Mouse (Mus musculus) heart, embryonic 11.5 days (tissue): Measurements from ENCODE around the gene Cnnm3. TPM values are rescaled to one million over a fixed set of nuclear protein-coding genes. Genes with fewer than 3 reads are reported as not detected.

ENCODE experiments used
- ATAC-seq: fragments of 200-750 bp; cut with Nextera tagmentation; replicated peaks from 2 replicates; pipeline ENCODE4 v1.8.0; 2017; ENCODE audit warnings: moderate library complexity; ENCODE audit not compliant: insufficient number of reproducible peaks, low FRiP score, low TSS enrichment
- H3K27ac ChIP-seq: fragments of 300-500 bp; sonication (generic); 2 replicates; pipeline ENCODE4 v1.5.1; 2014; ENCODE audit warnings: mild to moderate bottlenecking, low read depth, low read length
- H3K27me3 ChIP-seq: fragments of 300-500 bp; sonication (generic); 2 replicates; pipeline ENCODE4 v1.6.1; 2014; ENCODE audit warnings: mild to moderate bottlenecking, low read length, mixed read lengths; ENCODE audit not compliant: control insufficient read depth, insufficient read depth
- H3K36me3 ChIP-seq: fragments of 300-500 bp; sonication (generic); 2 replicates; pipeline ENCODE4 v1.6.1; 2014; ENCODE audit warnings: mild to moderate bottlenecking, low read length, moderate library complexity, mixed read lengths; ENCODE audit not compliant: control insufficient read depth, insufficient read depth
- H3K4me1 ChIP-seq: fragments of 300-500 bp; sonication (generic); 2 replicates; pipeline ENCODE4 v1.6.1; 2014; ENCODE audit warnings: low read length; ENCODE audit not compliant: control insufficient read depth, insufficient read depth
- H3K4me2 ChIP-seq: fragments of 300-500 bp; sonication (generic); 2 replicates; pipeline ENCODE4 v1.6.1; 2014; ENCODE audit warnings: mild to moderate bottlenecking, moderate library complexity
- H3K4me3 ChIP-seq: fragments of 300-500 bp; sonication (generic); 2 replicates; pipeline ENCODE4 v1.5.1; 2014; ENCODE audit warnings: low read depth, low read length
- H3K9ac ChIP-seq: fragments of 300-500 bp; sonication (generic); 2 replicates; pipeline ENCODE4 v1.6.1; 2014; ENCODE audit warnings: mild to moderate bottlenecking, low read depth, low read length, moderate library complexity
- H3K9me3 ChIP-seq: fragments of 300-500 bp; sonication (generic); replicated peaks from 2 replicates; pipeline ENCODE4 v1.6.1; 2016; ENCODE audit warnings: low read length; ENCODE audit not compliant: control insufficient read depth
- WGBS: fragments of 180-500 bp; shearing (Covaris S2); extraction: QIAGEN DNeasy Blood & Tissue Kit; methylation state at CpG from one replicate; pipeline ENCODE4 v1.1.7; 2014; ENCODE audit not compliant: insufficient replicate concordance; 5-methylcytosine and 5-hydroxymethylcytosine counted together
- polyA plus RNA-seq: library from polyadenylated mRNA; unstranded; fragments of >200 nt; fragmentation: Nextera tagmentation; extraction: Ambion mirVana; gene quantifications from 2 replicates; pipeline ENCODE4 v1.2.1, GENCODE M21; 2014

Cnnm3 gene
- polyA plus RNA-seq, 1 experiment from 2014 or later = 3.9 TPM

GRCm38 (mm10) chr1:36475480-36476110 lies 36.1 kb upstream of the Cnnm3 start:
- Histone ChIP-seq H3K9ac (no peak overlapping the region), H3K4me1 (peaks cover 24% of the 10 kb centered on the region)

DNA sequence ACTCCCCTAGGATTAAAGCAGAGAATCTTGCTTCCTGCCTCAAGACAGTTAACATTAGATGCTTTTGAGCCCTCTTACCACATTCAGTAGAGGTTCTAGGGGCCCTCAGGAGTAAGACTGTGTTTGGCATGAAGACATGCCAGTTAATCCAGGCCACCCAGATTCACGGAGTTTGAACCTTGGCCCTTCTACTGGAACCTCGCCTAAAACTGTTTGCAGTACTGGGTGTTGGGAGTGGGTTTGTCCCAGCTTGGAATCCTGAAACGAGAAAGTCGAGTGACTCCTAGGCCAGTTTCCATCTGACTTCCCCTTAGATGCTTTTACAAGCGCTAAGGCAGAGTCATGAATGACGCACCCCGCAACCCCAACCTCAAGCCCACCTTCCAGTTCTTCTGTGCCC lies 35.2 kb upstream of the Cnnm3 start:
- Histone ChIP-seq H3K9me3 (no peaks in the 10 kb centered on the region), H3K4me1 (peaks cover 24% of the 10 kb centered on the region), H3K27ac (no peak overlapping the region), H3K4me3 (no peak overlapping the region), H3K27me3 (no peaks in the 10 kb centered on the region), H3K4me2 (no peak overlapping the region), H3K36me3 (no peaks in the 10 kb centered on the region), H3K9ac (no peak overlapping the region)
- WGBS = 76% methylated on average over 7 of the region's 7 CpGs
- ATAC-seq = no peak

More at GRCm38 (mm10) chr1:36475480-36476110, 36.1 kb upstream of the Cnnm3 start:
- peak overlapping the region; percentile 38; the same call in 1 of the 2 replicates for H3K4me2 ChIP-seq
- H3K4me3 ChIP-seq = no peak overlapping the region
- H3K36me3 ChIP-seq = no peaks in the 10 kb centered on the region
- H3K9me3 ChIP-seq = no peaks in the 10 kb centered on the region
- no peaks in the 10 kb centered on the region for H3K27me3 ChIP-seq
- no peak overlapping the region for H3K27ac ChIP-seq
- 59% methylated on average over 8 of the region's 8 CpGs for WGBS
- no peak for ATAC-seq

DNA sequence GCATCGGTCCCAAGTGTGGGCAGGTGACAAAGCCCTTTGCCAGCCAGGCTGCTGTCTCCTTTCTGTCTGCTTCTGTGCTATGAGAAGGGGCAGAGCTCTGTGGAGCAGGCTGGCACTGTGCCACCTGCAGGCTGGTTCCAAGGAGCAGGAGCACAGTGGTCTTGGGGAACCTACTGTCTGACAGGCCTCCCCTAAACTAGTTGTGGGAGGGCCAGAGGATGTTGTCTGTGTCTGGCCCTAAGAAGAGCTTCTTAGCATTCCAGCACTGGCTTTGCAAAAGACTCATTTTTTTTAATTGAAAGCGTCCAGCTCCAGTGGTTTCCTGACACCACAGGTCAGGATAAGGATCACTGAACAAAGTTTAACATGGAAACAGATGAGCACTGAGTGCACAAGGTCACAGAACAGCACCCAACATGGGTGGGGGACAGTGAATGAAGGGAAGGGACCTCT lies 33.3 kb upstream of the Cnnm3 start:
- Histone ChIP-seq H3K4me2 (no peak overlapping the region), H3K9ac (no peak overlapping the region), H3K9me3 (no peaks in the 10 kb centered on the region), H3K36me3 (no peaks in the 10 kb centered on the region), H3K27ac (no peak overlapping the region), H3K27me3 (no peaks in the 10 kb centered on the region), H3K4me1 (peaks cover 9% of the 10 kb centered on the region), H3K4me3 (no peak overlapping the region)
- no peak for ATAC-seq
- WGBS = 78% methylated on average over 2 of the region's 2 CpGs

DNA sequence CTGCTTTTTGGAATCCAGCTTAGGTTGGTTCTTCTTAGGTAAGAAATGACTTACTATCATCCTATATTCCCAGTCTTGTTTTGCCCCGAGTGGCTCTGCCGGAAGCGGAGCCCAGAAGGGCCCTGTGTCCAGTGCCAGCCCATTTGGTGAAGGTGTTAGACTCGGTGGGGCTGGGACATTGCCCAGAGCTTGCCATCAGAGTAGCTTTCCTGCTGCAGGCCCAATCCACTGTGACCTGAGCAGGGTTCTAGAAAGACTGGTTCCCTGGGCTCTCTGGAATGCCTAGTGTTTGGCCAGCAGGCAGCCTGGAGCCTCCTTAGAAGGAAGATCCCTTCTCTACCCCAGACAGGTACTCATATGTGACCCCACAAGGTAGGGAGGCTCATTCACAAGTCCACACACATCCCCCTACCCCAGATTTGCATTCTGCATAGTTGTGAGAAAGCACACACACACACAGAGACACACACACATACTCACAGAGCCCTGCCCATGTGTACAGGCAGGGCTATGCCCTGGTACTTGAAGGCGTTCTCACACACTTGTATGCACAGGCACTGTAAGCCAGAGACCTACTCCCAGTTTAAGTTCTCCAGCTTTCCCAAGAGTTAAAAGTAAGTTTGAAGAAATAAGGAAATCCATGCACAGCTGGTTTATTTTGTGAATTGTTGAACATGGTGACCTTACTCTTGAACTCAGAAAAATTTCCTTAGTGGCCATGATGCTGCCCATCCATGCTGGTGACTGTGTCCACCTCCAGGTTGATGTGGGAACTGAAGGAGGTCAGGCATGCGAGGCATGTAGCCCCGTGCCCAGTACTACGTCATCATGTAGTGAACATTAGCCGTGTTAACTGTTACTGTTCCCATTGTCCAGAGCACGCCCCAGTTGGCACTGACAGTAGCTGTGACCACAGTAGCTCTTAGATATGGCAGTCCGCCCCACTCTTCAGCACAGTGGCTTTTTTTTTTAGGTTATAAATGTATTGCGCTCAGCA lies 31.5 kb upstream of the Cnnm3 start:
- Histone ChIP-seq H3K36me3 (no peaks in the 10 kb centered on the region), H3K4me1 (peaks cover 5% of the 10 kb centered on the region; the same call in 1 of the 2 replicates), H3K27me3 (no peaks in the 10 kb centered on the region), H3K9ac (no peak overlapping the region), H3K4me3 (no peak overlapping the region), H3K4me2 (no peak overlapping the region), H3K27ac (no peak overlapping the region), H3K9me3 (no peaks in the 10 kb centered on the region)
- ATAC-seq = no peak
- WGBS = 87% methylated on average over 12 of the region's 12 CpGs

DNA sequence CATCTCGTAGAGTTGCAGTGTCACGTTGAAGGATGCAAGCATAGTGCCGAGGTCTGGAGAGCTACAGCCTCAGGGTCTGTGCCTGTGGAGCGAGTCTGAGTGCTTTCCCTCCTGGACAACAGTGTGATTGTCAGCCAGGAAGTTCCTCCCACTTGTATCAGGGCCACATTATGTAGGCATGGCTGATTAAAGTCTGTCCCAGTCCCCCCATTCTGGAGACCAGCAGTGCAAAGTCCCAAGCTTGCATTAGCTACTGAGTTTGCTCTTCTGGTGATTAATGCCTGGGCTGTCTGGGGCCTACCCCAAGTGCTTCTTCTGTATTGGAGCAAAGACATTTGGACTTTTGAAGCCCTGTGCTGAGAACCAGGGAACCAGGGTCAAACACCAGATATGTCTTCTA lies 27.8 kb upstream of the Cnnm3 start:
- H3K4me2 ChIP-seq = no peak overlapping the region
- H3K27ac ChIP-seq = no peak overlapping the region
- H3K9me3 ChIP-seq = no peaks in the 10 kb centered on the region
- H3K36me3 ChIP-seq = no peaks in the 10 kb centered on the region
- H3K9ac ChIP-seq = no peak overlapping the region
- H3K4me1 ChIP-seq = no peaks in the 10 kb centered on the region
- H3K27me3 ChIP-seq = no peaks in the 10 kb centered on the region
- H3K4me3 ChIP-seq = no peak overlapping the region
- ATAC-seq = no peak
- WGBS = 50% methylated on average over 4 of the region's 4 CpGs

GRCm38 (mm10) chr1:36485080-36485479 lies 26.6 kb upstream of the Cnnm3 start:
- no peaks in the 10 kb centered on the region for H3K36me3 ChIP-seq
- no peaks in the 10 kb centered on the region for H3K9me3 ChIP-seq
- H3K4me2 ChIP-seq = no peak overlapping the region
- no peak overlapping the region for H3K4me3 ChIP-seq
- WGBS = 72% methylated on average over 7 of the region's 7 CpGs
- H3K4me1 ChIP-seq = no peaks in the 10 kb centered on the region
- no peak overlapping the region for H3K27ac ChIP-seq
- no peak for ATAC-seq
- no peak overlapping the region for H3K9ac ChIP-seq
- no peaks in the 10 kb centered on the region for H3K27me3 ChIP-seq

GRCm38 (mm10) chr1:36487111-36487510 lies 24.6 kb upstream of the Cnnm3 start:
- Histone ChIP-seq H3K9ac (no peak overlapping the region), H3K4me3 (no peak overlapping the region), H3K27me3 (no peaks in the 10 kb centered on the region), H3K36me3 (no peaks in the 10 kb centered on the region), H3K4me2 (no peak overlapping the region), H3K4me1 (peaks cover 3% of the 10 kb centered on the region), H3K27ac (no peak overlapping the region), H3K9me3 (no peaks in the 10 kb centered on the region)
- 83% methylated on average over 9 of the region's 9 CpGs for WGBS
- no peak for ATAC-seq

DNA sequence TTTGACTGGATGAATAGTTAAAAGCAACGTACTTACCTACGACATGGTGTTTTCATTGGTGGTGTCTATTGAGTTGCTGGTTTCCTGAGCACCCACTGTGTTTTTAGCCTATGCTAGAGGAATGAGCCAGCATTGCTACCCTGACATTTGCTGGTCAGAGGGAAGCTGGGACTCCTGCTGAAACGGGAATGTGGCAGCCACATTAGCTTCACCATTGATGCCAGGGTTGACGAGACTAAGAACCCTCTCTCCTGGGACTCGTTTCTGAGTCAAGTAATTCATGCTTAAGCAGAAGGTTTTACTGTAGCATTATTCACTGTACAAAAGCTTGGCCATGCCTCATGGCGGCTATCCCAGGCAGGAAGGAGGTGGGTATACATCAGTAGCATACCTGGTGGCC lies 22.0 kb upstream of the Cnnm3 start:
- Histone ChIP-seq H3K36me3 (no peaks in the 10 kb centered on the region), H3K4me3 (no peak overlapping the region), H3K9me3 (no peaks in the 10 kb centered on the region), H3K4me2 (no peak overlapping the region), H3K27me3 (no peaks in the 10 kb centered on the region), H3K4me1 (peaks cover 10% of the 10 kb centered on the region), H3K27ac (no peak overlapping the region), H3K9ac (no peak overlapping the region)
- no peak for ATAC-seq
- WGBS = 72% methylated on average over 6 of the region's 6 CpGs
